Mouse (Mus musculus): ENCODE results near the gene Nat8. TPM values are rescaled to one million over a fixed set of nuclear protein-coding genes. Genes with fewer than 3 reads are reported as not detected.

The Nat8 gene
- polyA plus RNA-seq, 1 experiment from 2014 or later: 0.15 TPM

Other genes with a start within 250 kb of the Nat8 start
- 7.8 and 10.4 TPM in 2 replicates for gene Alms1, start 244.6 kb downstream of the Nat8 start, polyA plus RNA-seq (2014; fragmentation: Nextera tagmentation; extraction: Ambion mirVana)
- not detected in 2 replicates for gene Nat8f7, start 118.9 kb downstream of the Nat8 start, polyA plus RNA-seq (2014; fragmentation: Nextera tagmentation; extraction: Ambion mirVana)
- gene Nat8f3, start 66.3 kb downstream of the Nat8 start, polyA plus RNA-seq (2014; fragmentation: Nextera tagmentation; extraction: Ambion mirVana): 0.14 and 0.28 TPM in 2 replicates
- not detected in 2 replicates for gene Nat8f6, start 11.1 kb downstream of the Nat8 start, polyA plus RNA-seq (2014; fragmentation: Nextera tagmentation; extraction: Ambion mirVana)
- not detected in 2 replicates for gene Nat8f5, start 11.1 kb downstream of the Nat8 start, polyA plus RNA-seq (2014; fragmentation: Nextera tagmentation; extraction: Ambion mirVana)
- gene Nat8f2, start 37.1 kb upstream of the Nat8 start, polyA plus RNA-seq (2014; fragmentation: Nextera tagmentation; extraction: Ambion mirVana): 0.12 TPM in 1 of 2 replicates, not detected in the other
- 4.8 and 5.2 TPM in 2 replicates for gene Nat8f4, start 72.8 kb upstream of the Nat8 start, polyA plus RNA-seq (2014; fragmentation: Nextera tagmentation; extraction: Ambion mirVana)
- gene Tprkb, start 79.8 kb upstream of the Nat8 start, polyA plus RNA-seq (2014; fragmentation: Nextera tagmentation; extraction: Ambion mirVana): 36.2 and 39.3 TPM in 2 replicates
- gene Nat8f1, start 83.6 kb upstream of the Nat8 start, polyA plus RNA-seq (2014; fragmentation: Nextera tagmentation; extraction: Ambion mirVana): 6.5 and 6.6 TPM in 2 replicates
- 45.8 and 54.3 TPM in 2 replicates for gene Dusp11, start 129.6 kb upstream of the Nat8 start, polyA plus RNA-seq (2014; fragmentation: Nextera tagmentation; extraction: Ambion mirVana)
- not detected in 2 replicates for gene Figla, start 184.1 kb upstream of the Nat8 start, polyA plus RNA-seq (2014; fragmentation: Nextera tagmentation; extraction: Ambion mirVana)
- 67.2 and 68.4 TPM in 2 replicates for gene Add2, start 196.6 kb upstream of the Nat8 start, polyA plus RNA-seq (2014; fragmentation: Nextera tagmentation; extraction: Ambion mirVana)